Mouse (Mus musculus) ZHBTc4 (cell line): ENCODE results near the gene Zfp616.

Source experiments
- DNase-seq: peaks from one replicate; pipeline ENCODE4 v3.0.0-alpha.2; 2011; ENCODE audit warnings: low read depth, low spot score

Gene Zfp616

DNA sequence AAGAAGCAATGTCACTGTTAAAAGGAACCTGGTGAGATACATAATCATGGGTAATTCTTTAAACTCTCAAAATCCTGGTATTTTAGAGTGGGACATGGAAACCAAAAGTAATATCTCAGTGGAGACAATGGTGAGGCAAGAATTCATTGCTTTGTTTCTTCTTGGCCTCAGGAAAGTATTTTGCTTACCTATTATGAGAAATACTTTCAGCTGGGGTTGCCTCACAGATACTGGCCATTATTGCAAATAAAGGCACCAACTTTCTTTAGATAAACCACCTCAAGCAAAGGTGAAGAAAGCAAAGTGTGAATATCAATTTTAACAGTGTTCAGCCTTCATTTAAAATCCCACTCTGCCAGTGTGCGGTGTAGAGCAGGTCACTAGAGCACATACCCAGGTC, at the start of gene Zfp616:
Gene Zfp616, plus strand, starts transcription at position 301 of the 400 bp plus-strand sequence.
- no peak for DNase-seq

GRCm38 (mm10) chr11:74051347-74051746, 18.4 kb upstream of the Zfp616 start:
- DNase-seq: peak; percentile 6

DNA sequence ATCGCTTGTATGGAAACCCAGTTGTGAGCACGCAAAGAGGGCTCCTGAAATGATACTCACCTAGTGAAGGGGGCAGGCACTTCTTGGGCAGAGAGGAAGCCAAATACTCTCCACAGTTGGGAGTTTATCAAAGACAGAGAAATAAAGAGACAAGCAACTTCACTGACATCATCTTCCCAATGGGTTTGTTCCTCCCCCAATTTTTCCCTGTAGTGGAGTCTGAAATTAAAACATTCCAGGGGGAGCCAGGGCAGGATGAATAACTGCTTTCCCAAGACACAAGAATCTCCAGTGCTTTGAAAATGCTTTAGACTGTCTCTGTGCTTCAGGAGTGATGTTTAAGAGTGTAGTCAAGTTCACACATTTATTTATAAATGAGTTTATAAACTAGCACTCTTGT, 13.3 kb upstream of the Zfp616 start, which contains the start of the genes Olfr139 and Olfr399:
Gene Olfr139, minus strand, starts transcription at position 101 of the 400 bp plus-strand sequence.
Gene Olfr399, minus strand, starts transcription at position 165 of the 400 bp plus-strand sequence.
- DNase-seq: no peak

DNA sequence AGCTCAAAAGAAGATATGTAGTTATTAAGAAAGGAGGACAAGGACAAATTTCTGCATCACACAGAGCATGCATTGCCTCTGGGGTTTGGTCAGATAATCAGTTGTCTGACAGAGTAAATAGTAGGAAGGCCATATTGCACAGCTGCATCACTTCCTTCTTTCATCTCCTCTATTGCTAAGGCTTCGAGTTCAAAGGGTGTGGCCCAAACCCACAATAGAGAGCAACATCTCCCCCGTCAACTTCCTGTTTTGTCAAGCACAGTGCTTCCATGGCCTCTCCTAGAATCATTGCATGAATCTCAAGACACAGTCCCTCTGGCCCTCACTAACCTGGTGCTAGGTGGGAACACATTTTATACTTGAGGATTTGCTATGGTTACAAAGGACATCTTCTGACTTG, 31.0 kb downstream of the Zfp616 start:
- DNase-seq: no peak

GRCm38 (mm10) chr11:74101507-74101906, 31.8 kb downstream of the Zfp616 start:
- DNase-seq: no peak

GRCm38 (mm10) chr11:74105066-74105465, 35.3 kb downstream of the Zfp616 start:
- DNase-seq: peak; percentile 76

GRCm38 (mm10) chr11:74113412-74113811, 43.7 kb downstream of the Zfp616 start, which contains the start of gene Olfr401:
TSS of gene Olfr401 (plus strand) at chr11:74113712.
- no peak for DNase-seq
